Comparison of ENCODE assay signal across 26 mouse cellular contexts in the genomic region with DNA sequence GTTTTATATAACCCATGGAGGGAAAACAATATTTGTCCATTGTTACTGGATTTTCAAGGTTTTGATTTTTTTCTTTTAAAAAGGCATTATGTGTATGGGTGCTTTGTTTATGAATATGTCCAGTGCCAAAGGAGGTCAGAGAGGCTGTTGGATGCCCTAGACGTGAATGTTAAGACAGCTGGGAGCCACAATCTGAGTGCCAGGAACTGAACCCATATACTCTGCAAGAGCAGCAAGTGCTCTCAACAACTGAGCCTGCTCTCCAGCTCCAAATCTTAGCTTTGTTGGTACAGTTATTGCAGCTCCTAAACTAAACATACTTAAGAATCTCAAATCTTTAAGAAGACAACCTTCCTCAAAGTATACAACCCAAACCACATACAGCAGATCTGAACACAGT.
"Had no signal": no experiment of that assay in that cellular context is flagged by ENCODE, and none has a peak within 500 bp of the region (broad histone marks: within the 10 kb centered on the region; RNA-seq: fewer than 3 reads in every experiment).

No protein-coding gene starts in this region.

- H3K4me3 ChIP-seq: heart, embryonic 13.5 days; heart, embryonic 15.5 days; hindbrain, embryonic 10.5 days; hindbrain, embryonic 12.5 days; kidney, embryonic 15.5 days; limb, embryonic 13.5 days; limb, embryonic 15.5 days; liver, embryonic 12.5 days had no signal

- H3K9me3 ChIP-seq: heart, embryonic 13.5 days; heart, embryonic 15.5 days; hindbrain, embryonic 10.5 days; hindbrain, embryonic 12.5 days; kidney, embryonic 15.5 days; limb, embryonic 13.5 days; limb, embryonic 15.5 days; liver, embryonic 12.5 days had no signal

- H3K4me2 ChIP-seq: heart, embryonic 11.5 days; heart, embryonic 13.5 days; heart, embryonic 15.5 days; hindbrain, embryonic 12.5 days; hindbrain, embryonic 14.5 days; kidney, embryonic 15.5 days; limb, embryonic 13.5 days; limb, embryonic 15.5 days; liver, embryonic 12.5 days had no signal

- ATAC-seq: forebrain, embryonic 16.5 days; hindbrain, postnatal 0 days; intestine, embryonic 16.5 days; liver, embryonic 12.5 days had no signal

- H3K27me3 ChIP-seq: heart, embryonic 13.5 days; heart, embryonic 15.5 days; hindbrain, embryonic 12.5 days; kidney, embryonic 15.5 days; limb, embryonic 13.5 days; limb, embryonic 15.5 days; liver, embryonic 12.5 days had no signal

- DNase-seq: gastrocnemius, postnatal 25 days; heart, postnatal 14 days; heart, postnatal 4 days; kidney, adult 11 months; kidney, adult 2 months; kidney, adult 9 months; kidney, postnatal 14 days; kidney, postnatal 36 days; layer of hippocampus, adult 9-11 months; layer of hippocampus, postnatal 36 days; left cerebral cortex, postnatal 4 days had no signal

- H3K9ac ChIP-seq: heart, embryonic 13.5 days; heart, embryonic 15.5 days; hindbrain, embryonic 12.5 days; hindbrain, embryonic 14.5 days; kidney, embryonic 15.5 days; limb, embryonic 13.5 days; limb, embryonic 15.5 days; liver, embryonic 12.5 days; liver, embryonic 14.5 days had no signal

- H3K27ac ChIP-seq: heart, embryonic 13.5 days; heart, embryonic 15.5 days; hindbrain, embryonic 10.5 days; hindbrain, embryonic 12.5 days; hindbrain, embryonic 14.5 days; hindbrain, postnatal 0 days; kidney, embryonic 15.5 days; kidney, postnatal 0 days; limb, embryonic 13.5 days; limb, embryonic 15.5 days; liver, embryonic 12.5 days; liver, embryonic 14.5 days had no signal

- H3K36me3 ChIP-seq: heart, embryonic 13.5 days; heart, embryonic 15.5 days; hindbrain, embryonic 10.5 days; hindbrain, embryonic 12.5 days; kidney, embryonic 15.5 days; limb, embryonic 13.5 days; limb, embryonic 15.5 days; liver, embryonic 12.5 days had no signal
